Mouse (Mus musculus): ENCODE results near the gene Map1lc3a.
A peak's percentile ranks its signal among the peaks of the same experiment; 100 is the strongest.

The Map1lc3a gene

GRCm38 (mm10) chr2:155276195-155276594, at the start of gene Map1lc3a:
Map1lc3a (plus strand) TSS chr2:155276297.
- peak; percentile 98 for DNase-seq (ENCODE audit: low spot score)

GRCm38 (mm10) chr2:155235746-155236361, 40.2 kb upstream of the Map1lc3a start:
- no peak for DNase-seq (ENCODE audit: low spot score)

GRCm38 (mm10) chr2:155236362-155236992, 39.6 kb upstream of the Map1lc3a start, which contains the start of gene Dynlrb1:
Dynlrb1 (plus strand) TSS chr2:155236533.
- DNase-seq (ENCODE audit: low spot score), result peak; percentile 99

GRCm38 (mm10) chr2:155237276-155237675, 38.8 kb upstream of the Map1lc3a start:
- no peak for DNase-seq (ENCODE audit: low spot score)

- no peak for DNase-seq (ENCODE audit: low spot score)
Measured at GRCm38 (mm10) chr2:155240915-155241314, 35.2 kb upstream of the Map1lc3a start.

- DNase-seq (ENCODE audit: low spot score), result no peak
Measured at GRCm38 (mm10) chr2:155242296-155242855, 33.7 kb upstream of the Map1lc3a start.

- DNase-seq (ENCODE audit: low spot score), result no peak
Measured at GRCm38 (mm10) chr2:155246231-155246630, 29.9 kb upstream of the Map1lc3a start.

- DNase-seq (ENCODE audit: low spot score), result no peak
Measured at GRCm38 (mm10) chr2:155248206-155248605, 27.9 kb upstream of the Map1lc3a start.

GRCm38 (mm10) chr2:155248718-155249117, 27.4 kb upstream of the Map1lc3a start:
- no peak for DNase-seq (ENCODE audit: low spot score)

GRCm38 (mm10) chr2:155249588-155249987, 26.5 kb upstream of the Map1lc3a start:
- no peak for DNase-seq (ENCODE audit: low spot score)

GRCm38 (mm10) chr2:155265526-155265925, 10.6 kb upstream of the Map1lc3a start:
- no peak for DNase-seq (ENCODE audit: low spot score)

GRCm38 (mm10) chr2:155266896-155267295, 9.2 kb upstream of the Map1lc3a start:
- no peak for DNase-seq (ENCODE audit: low spot score)

- no peak for DNase-seq (ENCODE audit: low spot score)
Measured at GRCm38 (mm10) chr2:155271957-155272356, 4.1 kb upstream of the Map1lc3a start.

- DNase-seq (ENCODE audit: low spot score), result no peak
Measured at GRCm38 (mm10) chr2:155272396-155273170, 3.5 kb upstream of the Map1lc3a start.

- DNase-seq (ENCODE audit: low spot score), result no peak
Measured at GRCm38 (mm10) chr2:155273603-155274002, 2.5 kb upstream of the Map1lc3a start.

- no peak for DNase-seq (ENCODE audit: low spot score)
Measured at GRCm38 (mm10) chr2:155276621-155277175, 601 bp downstream of the Map1lc3a start.

GRCm38 (mm10) chr2:155277721-155278120, 1.6 kb downstream of the Map1lc3a start:
- no peak for DNase-seq (ENCODE audit: low spot score)

- DNase-seq (ENCODE audit: low spot score), result no peak
Measured at GRCm38 (mm10) chr2:155278361-155278760, 2.3 kb downstream of the Map1lc3a start.

GRCm38 (mm10) chr2:155279163-155279562, 3.1 kb downstream of the Map1lc3a start:
- DNase-seq (ENCODE audit: low spot score), result no peak

GRCm38 (mm10) chr2:155280116-155280515, 4.0 kb downstream of the Map1lc3a start:
- no peak for DNase-seq (ENCODE audit: low spot score)

GRCm38 (mm10) chr2:155283793-155284192, 7.7 kb downstream of the Map1lc3a start:
- DNase-seq (ENCODE audit: low spot score), result no peak

- no peak for DNase-seq (ENCODE audit: low spot score)
Measured at GRCm38 (mm10) chr2:155284647-155285046, 8.6 kb downstream of the Map1lc3a start.

Measured in layer of hippocampus, adult 9-10 months (tissue).